Mouse (Mus musculus): ENCODE measurements at regions not wholly inside any gene's neighbourhood (a gene's known extent, or its start where the extent isn't known, plus 50 kb on each side); places are given as distances from the start of the nearest gene placed in this dataset.

DNA sequence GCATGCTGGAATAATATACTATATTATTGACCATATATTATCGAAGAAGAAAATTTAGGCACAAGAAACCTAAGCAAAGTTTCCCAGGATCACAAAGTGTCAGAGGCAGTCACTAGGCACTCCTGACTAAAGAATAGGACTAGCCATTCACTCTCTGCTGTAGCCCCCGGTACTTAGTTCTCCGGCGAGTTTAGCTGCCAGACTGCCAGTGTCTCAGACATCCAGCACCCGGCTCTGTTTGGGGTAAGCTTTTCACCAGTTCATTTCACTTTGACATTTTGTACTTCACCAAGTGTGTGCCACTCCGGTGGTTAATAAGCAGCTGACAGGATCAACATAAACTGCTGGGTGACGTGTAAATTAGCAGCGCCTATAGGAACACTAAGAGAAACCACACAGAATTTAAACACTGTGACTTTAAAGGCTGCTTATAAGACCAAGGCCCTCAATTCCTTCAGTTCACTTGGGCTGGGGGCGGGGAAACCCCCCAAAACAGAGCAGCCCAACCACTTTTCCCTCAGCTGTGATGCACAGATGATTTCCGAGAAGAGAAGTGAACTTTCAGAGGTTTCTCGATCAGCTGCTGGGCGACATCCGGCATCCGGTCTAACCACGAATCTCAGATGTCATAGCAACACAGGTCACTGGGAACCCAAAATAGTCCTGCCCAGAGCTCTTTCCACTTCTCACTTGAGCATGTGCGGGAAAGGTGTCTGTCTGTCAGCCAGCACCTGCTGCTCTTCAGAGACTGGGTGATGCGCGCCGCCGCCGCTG lies 234.3 kb downstream of the Gm5426 start:
- peak; percentile 78 for ATAC-seq (replicated peaks; ENCODE audit: extremely low read depth, insufficient read depth, low FRiP score)
- H3K4me3 ChIP-seq (ENCODE audit: low read length) = peak overlapping the region; percentile 38
- H3K9me3 ChIP-seq (replicated peaks; ENCODE audit: control insufficient read depth, low read length) = no peaks in the 10 kb centered on the region
- peak overlapping the region; percentile 62 for H3K4me2 ChIP-seq (ENCODE audit: low read depth, low read length)
- no peak overlapping the region for H3K27ac ChIP-seq (ENCODE audit: low read length)
- peak overlapping the region; percentile 51 for H3K9ac ChIP-seq (ENCODE audit: low read length)
- 39% methylated on average over 21 of the region's 21 CpGs for WGBS
- H3K4me1 ChIP-seq (ENCODE audit: control insufficient read depth, insufficient read depth, low read length) = peaks cover 4% of the 10 kb centered on the region; the same call in 1 of the 2 replicates
- no peaks in the 10 kb centered on the region for H3K36me3 ChIP-seq (ENCODE audit: control insufficient read depth, insufficient read depth)
- H3K27me3 ChIP-seq (ENCODE audit: control insufficient read depth, insufficient read depth, low read length) = no peaks in the 10 kb centered on the region

DNA sequence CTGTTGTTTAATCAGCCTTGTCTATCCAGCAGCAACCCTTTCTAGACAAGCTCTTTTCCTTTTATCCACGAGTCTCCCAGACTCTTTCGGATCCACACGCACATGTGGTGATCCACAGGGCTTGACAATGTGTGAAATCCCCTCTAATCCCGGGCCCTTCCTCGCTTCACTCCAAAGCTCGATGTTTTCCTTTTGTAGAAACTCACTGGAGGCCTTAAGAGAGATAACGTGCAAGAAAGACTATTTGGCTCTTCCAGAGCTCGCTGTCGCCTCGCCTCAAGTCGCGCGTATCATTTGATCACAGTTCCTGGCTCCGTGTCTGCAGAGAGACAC lies 234.9 kb downstream of the Gm5426 start:
- H3K36me3 ChIP-seq (ENCODE audit: control insufficient read depth, insufficient read depth) = no peaks in the 10 kb centered on the region
- H3K4me1 ChIP-seq (ENCODE audit: control insufficient read depth, insufficient read depth, low read length) = peaks cover 4% of the 10 kb centered on the region; the same call in 1 of the 2 replicates
- H3K4me3 ChIP-seq (ENCODE audit: low read length) = peak overlapping the region; percentile 38
- no peak overlapping the region for H3K27ac ChIP-seq (ENCODE audit: low read length)
- H3K9me3 ChIP-seq (replicated peaks; ENCODE audit: control insufficient read depth, low read length) = no peaks in the 10 kb centered on the region
- peak overlapping the region; percentile 62 for H3K4me2 ChIP-seq (ENCODE audit: low read depth, low read length)
- no peak overlapping the region; the same call in 1 of the 2 replicates for H3K9ac ChIP-seq (ENCODE audit: low read length)
- no peaks in the 10 kb centered on the region for H3K27me3 ChIP-seq (ENCODE audit: control insufficient read depth, insufficient read depth, low read length)
- no peak for ATAC-seq (replicated peaks; ENCODE audit: extremely low read depth, insufficient read depth, low FRiP score)
- 39% methylated on average over 14 of the region's 14 CpGs for WGBS

DNA sequence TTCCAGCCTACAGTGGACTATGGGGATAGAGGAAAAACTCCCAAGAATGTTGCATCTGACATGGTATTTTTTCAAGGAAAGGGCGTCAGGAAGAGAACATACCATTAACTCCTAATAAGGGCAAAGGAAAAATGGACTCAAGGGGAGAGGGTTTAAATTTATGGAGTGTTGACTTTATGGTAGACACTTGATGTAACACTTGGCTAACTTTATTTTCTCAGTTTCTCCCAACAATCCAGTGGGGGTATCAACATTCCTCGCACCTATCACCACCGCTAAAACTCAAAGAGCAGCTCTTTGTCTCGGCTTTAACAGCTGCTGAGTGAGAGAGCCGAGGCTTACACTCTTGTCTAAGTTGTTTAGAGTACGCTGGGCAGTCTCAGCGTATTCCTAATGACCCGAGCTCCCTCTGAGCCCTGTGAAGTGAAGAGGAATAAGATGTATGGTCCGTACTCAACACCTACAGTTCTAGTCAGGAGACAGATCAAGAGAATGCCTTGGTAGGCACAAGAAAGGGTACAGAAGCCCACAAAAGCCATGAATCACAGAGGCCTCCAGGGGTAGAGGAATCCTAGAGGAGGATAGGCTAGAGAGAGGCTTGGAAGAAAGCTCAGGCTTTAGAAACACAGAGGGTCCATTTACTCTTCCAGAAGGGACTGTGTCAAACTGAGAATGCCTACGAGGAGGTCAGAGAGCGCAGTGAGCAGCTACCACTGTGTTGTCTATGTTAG lies 236.4 kb downstream of the Gm5426 start:
- no peak overlapping the region for H3K27ac ChIP-seq (ENCODE audit: low read length)
- H3K4me1 ChIP-seq (ENCODE audit: control insufficient read depth, insufficient read depth, low read length) = peaks cover 4% of the 10 kb centered on the region; the same call in 1 of the 2 replicates
- H3K36me3 ChIP-seq (ENCODE audit: control insufficient read depth, insufficient read depth) = no peaks in the 10 kb centered on the region
- no peaks in the 10 kb centered on the region for H3K9me3 ChIP-seq (replicated peaks; ENCODE audit: control insufficient read depth, low read length)
- H3K27me3 ChIP-seq (ENCODE audit: control insufficient read depth, insufficient read depth, low read length) = no peaks in the 10 kb centered on the region
- ATAC-seq (replicated peaks; ENCODE audit: extremely low read depth, insufficient read depth, low FRiP score) = no peak
- no peak overlapping the region for H3K4me3 ChIP-seq (ENCODE audit: low read length)
- WGBS = 49% methylated on average over 11 of the region's 11 CpGs
- H3K4me2 ChIP-seq (ENCODE audit: low read depth, low read length) = no peak overlapping the region
- no peak overlapping the region for H3K9ac ChIP-seq (ENCODE audit: low read length)

DNA sequence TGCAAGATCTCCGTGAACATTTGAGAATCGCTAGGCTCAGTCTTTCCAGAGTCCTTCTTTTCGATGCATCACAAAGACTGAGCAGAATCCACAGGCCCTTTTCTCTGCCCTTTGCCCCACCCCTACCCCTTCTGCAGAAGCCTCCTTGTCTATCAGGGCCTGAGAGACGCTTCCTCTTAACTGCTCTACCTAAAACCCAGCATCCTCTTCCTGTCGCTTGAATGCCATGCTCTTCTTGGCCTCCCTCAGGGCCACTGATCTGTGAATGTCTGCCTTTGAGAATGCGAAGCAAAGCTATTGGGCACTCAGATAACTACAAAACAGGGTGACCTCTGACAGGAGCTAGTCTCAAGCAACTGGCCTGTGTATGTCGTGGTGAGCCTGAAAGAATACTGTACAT lies 237.1 kb downstream of the Gm5426 start:
- Histone ChIP-seq H3K36me3 (ENCODE audit: control insufficient read depth, insufficient read depth) (no peaks in the 10 kb centered on the region), H3K9me3 (replicated peaks; ENCODE audit: control insufficient read depth, low read length) (no peaks in the 10 kb centered on the region), H3K4me2 (ENCODE audit: low read depth, low read length) (no peak overlapping the region), H3K9ac (ENCODE audit: low read length) (no peak overlapping the region), H3K4me1 (ENCODE audit: control insufficient read depth, insufficient read depth, low read length) (peaks cover 4% of the 10 kb centered on the region; the same call in 1 of the 2 replicates), H3K27me3 (ENCODE audit: control insufficient read depth, insufficient read depth, low read length) (no peaks in the 10 kb centered on the region), H3K4me3 (ENCODE audit: low read length) (no peak overlapping the region), H3K27ac (ENCODE audit: low read length) (no peak overlapping the region)
- WGBS = 58% methylated on average over 7 of the region's 7 CpGs
- ATAC-seq (replicated peaks; ENCODE audit: extremely low read depth, insufficient read depth, low FRiP score) = no peak

DNA sequence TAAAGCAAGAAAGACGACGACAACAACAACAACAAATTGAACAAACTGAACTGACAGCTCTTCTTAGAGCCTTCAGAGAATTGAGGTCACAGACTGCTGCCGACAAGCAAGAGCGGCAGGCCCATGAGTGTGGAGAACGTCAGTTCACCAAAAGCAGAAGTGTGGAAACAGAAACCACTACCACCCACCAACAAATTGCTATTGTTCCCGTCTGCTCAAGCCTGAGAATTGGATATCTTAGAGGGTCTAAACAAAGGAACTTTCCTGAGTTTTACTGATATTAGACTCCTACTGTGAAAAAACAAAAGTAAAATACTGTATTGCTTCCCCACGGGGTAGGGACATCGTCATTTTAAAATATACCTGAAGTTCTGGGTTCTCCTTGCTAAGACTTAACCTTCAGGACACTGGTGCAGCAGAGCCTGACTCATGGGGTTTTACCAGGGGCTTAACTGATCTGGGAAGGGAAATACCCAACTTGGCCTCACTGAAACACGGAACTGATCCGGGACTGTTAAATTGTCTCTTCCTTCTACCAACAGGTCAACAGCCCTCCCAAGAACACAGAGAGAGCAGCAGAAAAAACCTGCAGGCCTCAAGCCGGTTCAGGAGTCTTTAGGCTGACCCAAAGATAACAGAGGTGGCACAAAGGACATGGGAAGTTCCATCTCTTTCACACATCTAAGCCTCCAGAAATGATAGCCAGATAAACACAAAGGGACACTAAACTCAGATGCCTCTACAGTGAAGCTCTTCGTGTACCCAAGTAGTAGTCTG lies 238.1 kb downstream of the Gm5426 start:
- Histone ChIP-seq H3K27me3 (ENCODE audit: control insufficient read depth, insufficient read depth, low read length) (no peaks in the 10 kb centered on the region), H3K4me3 (ENCODE audit: low read length) (no peak overlapping the region), H3K36me3 (ENCODE audit: control insufficient read depth, insufficient read depth) (no peaks in the 10 kb centered on the region), H3K4me1 (ENCODE audit: control insufficient read depth, insufficient read depth, low read length) (peaks cover 4% of the 10 kb centered on the region; the same call in 1 of the 2 replicates), H3K9ac (ENCODE audit: low read length) (no peak overlapping the region), H3K4me2 (ENCODE audit: low read depth, low read length) (no peak overlapping the region), H3K9me3 (replicated peaks; ENCODE audit: control insufficient read depth, low read length) (no peaks in the 10 kb centered on the region), H3K27ac (ENCODE audit: low read length) (peak overlapping the region; percentile 4; the same call in 1 of the 2 replicates)
- WGBS = 77% methylated on average over 12 of the region's 12 CpGs
- ATAC-seq (replicated peaks; ENCODE audit: extremely low read depth, insufficient read depth, low FRiP score) = no peak

DNA sequence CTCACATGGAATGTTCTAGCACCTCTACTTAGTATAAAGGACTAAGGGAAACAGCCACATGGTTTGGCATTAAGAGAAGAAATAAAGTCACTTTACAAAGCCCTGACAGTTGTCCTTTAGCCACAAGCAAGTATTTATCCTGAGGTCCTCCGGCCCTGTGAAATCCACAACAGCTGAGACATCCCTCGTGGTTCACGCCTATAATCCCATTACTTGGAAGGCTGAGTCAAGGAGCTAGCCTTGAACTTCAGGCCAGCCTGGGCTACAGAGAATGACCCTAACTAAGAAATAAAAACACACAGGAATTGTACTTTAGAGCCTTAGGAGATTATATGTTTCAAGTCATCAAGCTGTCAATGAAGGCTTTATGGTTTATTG lies 238.7 kb downstream of the Gm5426 start:
- no peaks in the 10 kb centered on the region for H3K27me3 ChIP-seq (ENCODE audit: control insufficient read depth, insufficient read depth, low read length)
- WGBS = 90% methylated on average over 3 of the region's 3 CpGs
- no peak overlapping the region for H3K9ac ChIP-seq (ENCODE audit: low read length)
- no peak overlapping the region for H3K4me2 ChIP-seq (ENCODE audit: low read depth, low read length)
- no peaks in the 10 kb centered on the region for H3K9me3 ChIP-seq (replicated peaks; ENCODE audit: control insufficient read depth, low read length)
- H3K27ac ChIP-seq (ENCODE audit: low read length) = peak overlapping the region; percentile 4; the same call in 1 of the 2 replicates
- ATAC-seq (replicated peaks; ENCODE audit: extremely low read depth, insufficient read depth, low FRiP score) = no peak
- peaks cover 4% of the 10 kb centered on the region; the same call in 1 of the 2 replicates for H3K4me1 ChIP-seq (ENCODE audit: control insufficient read depth, insufficient read depth, low read length)
- no peak overlapping the region for H3K4me3 ChIP-seq (ENCODE audit: low read length)
- H3K36me3 ChIP-seq (ENCODE audit: control insufficient read depth, insufficient read depth) = no peaks in the 10 kb centered on the region

DNA sequence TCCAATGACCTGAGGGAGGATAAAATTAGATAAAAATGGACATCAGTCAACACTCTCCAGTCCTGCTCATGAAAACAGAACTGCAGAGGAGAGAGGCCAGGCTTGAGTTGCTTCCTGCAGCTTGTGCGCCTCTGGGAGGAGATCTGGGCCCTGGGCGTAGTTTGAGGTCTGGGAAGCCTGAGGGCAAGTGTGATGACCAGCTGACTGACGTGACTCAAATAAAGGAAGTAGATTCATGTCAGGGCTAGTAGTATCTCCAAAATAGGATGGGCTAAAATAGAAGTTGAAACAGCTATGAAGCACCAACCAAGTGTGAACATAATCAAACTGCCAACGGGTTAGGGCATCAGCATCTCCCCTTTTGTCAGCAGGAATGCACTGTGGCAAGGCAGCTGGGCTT lies 239.3 kb upstream of the Btg1 start:
- Histone ChIP-seq H3K9me3 (replicated peaks; ENCODE audit: control insufficient read depth, low read length) (no peaks in the 10 kb centered on the region), H3K4me1 (ENCODE audit: control insufficient read depth, insufficient read depth, low read length) (no peaks in the 10 kb centered on the region), H3K36me3 (ENCODE audit: control insufficient read depth, insufficient read depth) (no peaks in the 10 kb centered on the region), H3K9ac (ENCODE audit: low read length) (no peak overlapping the region), H3K27me3 (ENCODE audit: control insufficient read depth, insufficient read depth, low read length) (no peaks in the 10 kb centered on the region), H3K4me2 (ENCODE audit: low read depth, low read length) (no peak overlapping the region), H3K27ac (ENCODE audit: low read length) (no peak overlapping the region), H3K4me3 (ENCODE audit: low read length) (no peak overlapping the region)
- no peak for ATAC-seq (replicated peaks; ENCODE audit: extremely low read depth, insufficient read depth, low FRiP score)
- 65% methylated on average over 4 of the region's 4 CpGs for WGBS

DNA sequence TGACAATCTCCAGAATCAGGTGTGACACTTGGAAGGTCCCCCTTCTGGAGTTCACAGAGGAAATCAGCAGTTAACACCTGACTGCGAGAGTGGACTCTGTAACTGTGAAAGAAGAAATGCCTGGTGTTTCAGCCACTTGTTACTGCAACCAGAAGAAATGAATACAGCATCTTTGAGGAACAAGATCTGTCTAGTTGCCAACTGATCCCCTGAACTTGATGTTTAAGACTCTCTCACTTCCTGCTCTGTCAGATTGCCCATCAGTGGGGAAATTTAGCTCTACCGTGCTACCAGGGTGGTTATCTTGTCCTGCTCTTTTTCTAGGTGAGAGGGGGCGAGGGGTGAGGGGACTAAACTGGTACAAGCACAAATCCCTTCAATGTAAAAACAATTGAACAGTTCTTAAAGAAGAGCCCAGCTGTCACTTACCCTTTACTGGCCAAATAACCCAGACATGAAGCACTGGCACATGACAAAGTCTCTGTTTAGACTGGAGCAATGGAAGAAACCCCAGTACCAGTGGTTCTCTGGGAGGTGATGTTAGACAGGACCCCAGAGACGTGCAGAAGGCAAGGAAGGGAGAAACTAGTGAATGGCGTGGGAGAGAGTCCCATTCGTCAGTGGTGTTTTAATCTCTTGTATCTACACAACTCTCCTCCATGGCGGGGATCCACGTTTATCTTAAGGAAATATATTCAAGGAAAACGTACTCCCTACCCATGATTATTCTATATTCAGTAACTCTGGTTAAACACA lies 237.6 kb upstream of the Btg1 start:
- ATAC-seq (replicated peaks; ENCODE audit: extremely low read depth, insufficient read depth, low FRiP score) = no peak
- H3K9me3 ChIP-seq (replicated peaks; ENCODE audit: control insufficient read depth, low read length) = no peaks in the 10 kb centered on the region
- no peaks in the 10 kb centered on the region for H3K27me3 ChIP-seq (ENCODE audit: control insufficient read depth, insufficient read depth, low read length)
- H3K9ac ChIP-seq (ENCODE audit: low read length) = no peak overlapping the region
- no peaks in the 10 kb centered on the region for H3K36me3 ChIP-seq (ENCODE audit: control insufficient read depth, insufficient read depth)
- H3K4me2 ChIP-seq (ENCODE audit: low read depth, low read length) = no peak overlapping the region
- H3K4me1 ChIP-seq (ENCODE audit: control insufficient read depth, insufficient read depth, low read length) = no peaks in the 10 kb centered on the region
- no peak overlapping the region for H3K27ac ChIP-seq (ENCODE audit: low read length)
- H3K4me3 ChIP-seq (ENCODE audit: low read length) = no peak overlapping the region
- 54% methylated on average over 9 of the region's 9 CpGs for WGBS

Measured in heart, embryonic 16.5 days (tissue).